27 mouse cellular contexts compared by ENCODE assay signal in genomic region chr9:73951586-73951985, GRCm38 (mm10). TPM values are rescaled to one million over a fixed set of nuclear protein-coding genes. Genes with fewer than 3 reads are reported as not detected.
DNase-seq lines count a peak whose midpoint lies in the region; ATAC-seq and TF ChIP-seq lines count a peak whose summit lies in the region.
"Had no signal": no experiment of that assay in that cellular context is flagged by ENCODE, and none has a peak within 500 bp of the region (broad histone marks: within the 10 kb centered on the region; RNA-seq: fewer than 3 reads in every experiment).

No protein-coding gene starts in this region.

- no peak overlapping the region for H3K27ac ChIP-seq in embryonic facial prominence, embryonic 14.5 days (replicated peaks; ENCODE audit: low read depth, low read length)
- H3K27ac ChIP-seq in embryonic facial prominence, embryonic 10.5 days (replicated peaks), result no peak overlapping the region
- no peak overlapping the region for H3K27ac ChIP-seq in forebrain, embryonic 16.5 days (ENCODE audit: low read length)
- H3K27ac ChIP-seq in forebrain, embryonic 15.5 days (replicated peaks), result no peak overlapping the region
- H3K27ac ChIP-seq in liver, postnatal 0 days (ENCODE audit: low read depth), result no peak overlapping the region
- H3K27ac ChIP-seq: embryonic facial prominence, embryonic 13.5 days; forebrain, embryonic 10.5 days; heart, adult 2 months; heart, embryonic 10.5 days; heart, embryonic 13.5 days; hindbrain, embryonic 14.5 days; hindbrain, postnatal 0 days had no signal

- H3K4me1 ChIP-seq in embryonic facial prominence, embryonic 14.5 days (ENCODE audit: control insufficient read depth, insufficient read depth, low read length), result no peaks in the 10 kb centered on the region
- no peaks in the 10 kb centered on the region for H3K4me1 ChIP-seq in embryonic facial prominence, embryonic 10.5 days
- H3K4me1 ChIP-seq in forebrain, embryonic 16.5 days (replicated peaks; ENCODE audit: control insufficient read depth, insufficient read depth, low read length), result no peaks in the 10 kb centered on the region
- H3K4me1 ChIP-seq in forebrain, embryonic 15.5 days, result no peaks in the 10 kb centered on the region
- no peaks in the 10 kb centered on the region for H3K4me1 ChIP-seq in liver, postnatal 0 days (ENCODE audit: insufficient read depth)
- H3K4me1 ChIP-seq: embryonic facial prominence, embryonic 13.5 days; forebrain, embryonic 10.5 days; heart, embryonic 10.5 days had no signal

- ATAC-seq in embryonic facial prominence, embryonic 14.5 days (ENCODE audit: low read depth), result no peak
- ATAC-seq in forebrain, embryonic 16.5 days, result 0 out of 2 replicates have a peak, but pooled peaks have one; percentile 31
- no peak for ATAC-seq in forebrain, embryonic 15.5 days (replicated peaks)
- ATAC-seq in inflammation-experienced regulatory T-cells, adult 6 months, result no peak
- ATAC-seq in liver, postnatal 0 days, result no peak
- ATAC-seq: hindbrain, postnatal 0 days; intestine, postnatal 0 days had no signal

- H3K79me2 ChIP-seq in myocyte (ENCODE audit: control insufficient read depth, insufficient read depth), result no peaks in the 10 kb centered on the region

- no peak for TF ChIP-seq CTCF in liver, postnatal 0 days (IDR thresholded peaks at IDR 0.05; ENCODE audit: low read depth)

- H3K9ac ChIP-seq in embryonic facial prominence, embryonic 14.5 days (ENCODE audit: low read depth, low read length), result no peak overlapping the region
- no peak overlapping the region for H3K9ac ChIP-seq in forebrain, embryonic 16.5 days (replicated peaks; ENCODE audit: low read depth, low read length)
- H3K9ac ChIP-seq in forebrain, embryonic 15.5 days (replicated peaks), result no peak overlapping the region
- H3K9ac ChIP-seq in liver, postnatal 0 days (replicated peaks), result no peak overlapping the region
- H3K9ac ChIP-seq: embryonic facial prominence, embryonic 13.5 days; heart, embryonic 13.5 days; hindbrain, embryonic 14.5 days had no signal

- peak; percentile 6 for DNase-seq in embryonic facial prominence, embryonic 14.5 days (ENCODE audit: low spot score)
- DNase-seq in embryonic facial prominence, embryonic 10.5 days (ENCODE audit: low spot score), result no peak
- DNase-seq in Muller cell, postnatal 12 days (ENCODE audit: inconsistent ontology term), result peak; percentile 91
- no peak for DNase-seq in liver, postnatal 0 days
- DNase-seq: adrenal gland, adult 2 months; adrenal gland, postnatal 14 days; B cell, adult 2 months; cerebellum, adult 11-12 months; cerebellum, adult 8-10 months; gastrocnemius, postnatal 10 days; gastrocnemius, postnatal 36 days; heart, adult 2 months; heart, postnatal 14 days; heart, postnatal 4 days had no signal

- no peak overlapping the region for H3ac ChIP-seq in myocyte (ENCODE audit: control insufficient read depth, insufficient read length)

- 63% methylated on average over 4 of the region's 4 CpGs for WGBS in embryonic facial prominence, embryonic 14.5 days
- 86% methylated on average over 4 of the region's 4 CpGs for WGBS in embryonic facial prominence, embryonic 10.5 days
- 45% methylated on average over 4 of the region's 4 CpGs for WGBS in forebrain, embryonic 16.5 days
- WGBS in forebrain, embryonic 15.5 days, result 42% methylated on average over 4 of the region's 4 CpGs
- 78% methylated on average over 4 of the region's 4 CpGs for WGBS in liver, postnatal 0 days (ENCODE audit: insufficient replicate concordance)

- no peaks in the 10 kb centered on the region for H3K9me3 ChIP-seq in embryonic facial prominence, embryonic 14.5 days (ENCODE audit: control insufficient read depth, low read length)
- no peaks in the 10 kb centered on the region for H3K9me3 ChIP-seq in embryonic facial prominence, embryonic 10.5 days
- H3K9me3 ChIP-seq in forebrain, embryonic 16.5 days (ENCODE audit: control insufficient read depth, low read length), result no peaks in the 10 kb centered on the region
- no peaks in the 10 kb centered on the region for H3K9me3 ChIP-seq in forebrain, embryonic 15.5 days
- no peaks in the 10 kb centered on the region for H3K9me3 ChIP-seq in liver, postnatal 0 days (ENCODE audit: low read length)
- H3K9me3 ChIP-seq: embryonic facial prominence, embryonic 13.5 days; forebrain, embryonic 10.5 days; G1E; heart, embryonic 10.5 days; heart, embryonic 13.5 days had no signal

- H3K4me2 ChIP-seq in embryonic facial prominence, embryonic 14.5 days (ENCODE audit: low read depth, low read length), result no peak overlapping the region
- H3K4me2 ChIP-seq in forebrain, embryonic 16.5 days (ENCODE audit: low read length), result no peak overlapping the region
- H3K4me2 ChIP-seq in forebrain, embryonic 15.5 days (replicated peaks), result no peak overlapping the region
- H3K4me2 ChIP-seq in myocyte (ENCODE audit: low read depth), result peak overlapping the region; percentile 25
- no peak overlapping the region for H3K4me2 ChIP-seq in liver, postnatal 0 days (ENCODE audit: low read depth, low read length)
- H3K4me2 ChIP-seq: embryonic facial prominence, embryonic 13.5 days; heart, embryonic 13.5 days; hindbrain, embryonic 14.5 days had no signal

- no peak overlapping the region for H3K4me3 ChIP-seq in embryonic facial prominence, embryonic 14.5 days (ENCODE audit: low read depth, low read length)
- H3K4me3 ChIP-seq in embryonic facial prominence, embryonic 10.5 days, result no peak overlapping the region
- no peak overlapping the region for H3K4me3 ChIP-seq in forebrain, embryonic 16.5 days (replicated peaks; ENCODE audit: low read length)
- H3K4me3 ChIP-seq in forebrain, embryonic 15.5 days, result no peak overlapping the region
- no peak overlapping the region for H3K4me3 ChIP-seq in myocyte
- no peak overlapping the region for H3K4me3 ChIP-seq in liver, postnatal 0 days (ENCODE audit: low read depth, low read length)
- H3K4me3 ChIP-seq: embryonic facial prominence, embryonic 13.5 days; forebrain, embryonic 10.5 days; heart, adult 2 months; heart, embryonic 10.5 days; heart, embryonic 13.5 days had no signal

- no peaks in the 10 kb centered on the region for H3K36me3 ChIP-seq in embryonic facial prominence, embryonic 14.5 days (ENCODE audit: control insufficient read depth, insufficient read depth, low read length)
- no peaks in the 10 kb centered on the region for H3K36me3 ChIP-seq in embryonic facial prominence, embryonic 10.5 days (replicated peaks)
- no peaks in the 10 kb centered on the region for H3K36me3 ChIP-seq in forebrain, embryonic 16.5 days (ENCODE audit: control insufficient read depth, insufficient read depth)
- no peaks in the 10 kb centered on the region for H3K36me3 ChIP-seq in forebrain, embryonic 15.5 days
- H3K36me3 ChIP-seq in myocyte (ENCODE audit: control insufficient read depth, insufficient read depth), result no peaks in the 10 kb centered on the region
- H3K36me3 ChIP-seq in liver, postnatal 0 days (replicated peaks; ENCODE audit: insufficient read depth, low read length), result no peaks in the 10 kb centered on the region
- H3K36me3 ChIP-seq: embryonic facial prominence, embryonic 13.5 days; forebrain, embryonic 10.5 days; G1E; heart, embryonic 10.5 days had no signal

- no peak for TF ChIP-seq EP300 in liver, postnatal 0 days (IDR thresholded peaks at IDR 0.05; ENCODE audit: low read depth)

- no peak for TF ChIP-seq POLR2A in myocyte (IDR thresholded peaks at IDR 0.05; ENCODE audit: insufficient read length, low read depth)

- no peaks in the 10 kb centered on the region for H3K27me3 ChIP-seq in embryonic facial prominence, embryonic 14.5 days (replicated peaks; ENCODE audit: control insufficient read depth, insufficient read depth, low read length)
- H3K27me3 ChIP-seq in embryonic facial prominence, embryonic 10.5 days (replicated peaks; ENCODE audit: low read depth, poor library complexity, severe bottlenecking), result no peaks in the 10 kb centered on the region
- H3K27me3 ChIP-seq in forebrain, embryonic 16.5 days (replicated peaks; ENCODE audit: control insufficient read depth, insufficient read depth, low read length), result no peaks in the 10 kb centered on the region
- no peaks in the 10 kb centered on the region for H3K27me3 ChIP-seq in forebrain, embryonic 15.5 days
- no peaks in the 10 kb centered on the region for H3K27me3 ChIP-seq in myocyte (ENCODE audit: control insufficient read depth, insufficient read depth, insufficient read length)
- no peaks in the 10 kb centered on the region for H3K27me3 ChIP-seq in liver, postnatal 0 days (ENCODE audit: insufficient read depth, low read length)
- H3K27me3 ChIP-seq: CH12.LX; embryonic facial prominence, embryonic 13.5 days; heart, embryonic 13.5 days had no signal

TF ChIP-seq in myocyte, 11 proteins besides CTCF, POLR2A, EP300 and RAD21:
- TF ChIP-seq MAX (IDR thresholded peaks at IDR 0.05; ENCODE audit: low read depth) (no peak), POLR2AphosphoS2 (IDR thresholded peaks at IDR 0.05; ENCODE audit: insufficient read length, low read depth) (no peak), MYOD1 (IDR thresholded peaks at IDR 0.05; ENCODE audit: control insufficient read depth in 1 of 3, insufficient read length in 2 of 3, low read depth in 2 of 3) (no peak), CEBPB (IDR thresholded peaks at IDR 0.05; ENCODE audit: insufficient read depth, poor library complexity, severe bottlenecking) (no peak), SRF (IDR thresholded peaks at IDR 0.05; ENCODE audit: control insufficient read depth, insufficient read length, low read depth) (no peak), TCF12 (IDR thresholded peaks at IDR 0.05; ENCODE audit: insufficient read depth, poor library complexity, severe bottlenecking) (no peak), REST (IDR thresholded peaks at IDR 0.05; ENCODE audit: insufficient read depth, insufficient read length) (no peak)

RNA-seq across cellular contexts. Expression of gene Unc13c, which starts 17.2 kb away (rescaled TPM):
- polyA plus RNA-seq in embryonic facial prominence, embryonic 14.5 days (2014; fragmentation: Nextera tagmentation; extraction: Ambion mirVana), result 0.73 and 0.77 TPM in 2 replicates
- 0.17 and 0.25 TPM in 2 replicates for polyA plus RNA-seq in embryonic facial prominence, embryonic 10.5 days (2016; fragmentation: Nextera tagmentation; extraction: Ambion mirVana)
- 1.1 and 2.2 TPM in 2 replicates for polyA plus RNA-seq in forebrain, embryonic 16.5 days (2015; fragmentation: Nextera tagmentation; extraction: Ambion mirVana)
- polyA plus RNA-seq in forebrain, embryonic 15.5 days (2015; fragmentation: Nextera tagmentation; extraction: Ambion mirVana), result 1.5 and 1.6 TPM in 2 replicates
- 0.02 TPM for polyA plus RNA-seq in myocyte (2012; fragmentation: generic; extraction: Trizol)
- polyA plus RNA-seq in inflammation-experienced regulatory T-cells, adult 6 months (2017; shearing (Covaris generic)), result not detected
- polyA plus RNA-seq in liver, postnatal 0 days (2015; fragmentation: Nextera tagmentation; extraction: Ambion mirVana), result 0.02 and 0.04 TPM in 2 replicates
- polyA plus RNA-seq: G1E had no signal

Comparison
In these comparisons a context has a peak if more than half of its experiments do, and no peak if none do; other contexts are left out.
1. DNase-seq: peak in embryonic facial prominence, embryonic 14.5 days (single experiment) and Muller cell, postnatal 12 days (single experiment); none in embryonic facial prominence, embryonic 10.5 days (single experiment) and liver, postnatal 0 days (single experiment).